Mouse (Mus musculus): Measurements from ENCODE around the gene Acy3. TPM values are rescaled to one million over a fixed set of nuclear protein-coding genes. Genes with fewer than 3 reads are reported as not detected.
"Not testable (repeated sequence)": the region's sequence is repeated elsewhere in the genome, so short reads cannot be mapped to it uniquely, and the experiment has no call there.

The Acy3 gene
- total RNA-seq, 2 experiments from 2014 or later, result 24.3 to 28.5 TPM

- DNase-seq, result peak in 1 of 2 experiments; percentile 34
Measured at GRCm38 (mm10) chr19:4001752-4002151, 15.4 kb downstream of the Acy3 start.

GRCm38 (mm10) chr19:4003112-4003511 lies 16.7 kb downstream of the Acy3 start, which contains the start of gene Doc2g:
Gene Doc2g, plus strand, starts transcription at chr19:4003313.
- peak; percentile 52 to 70 for DNase-seq

- peak in 1 of 2 experiments; percentile 25 for DNase-seq
Measured at GRCm38 (mm10) chr19:4003641-4004040, 17.3 kb downstream of the Acy3 start.

GRCm38 (mm10) chr19:4004331-4004730 lies 18.0 kb downstream of the Acy3 start:
- peak in 1 of 2 experiments; percentile 35 for DNase-seq

- DNase-seq, result no peak
Measured at GRCm38 (mm10) chr19:4005091-4005490, 18.7 kb downstream of the Acy3 start.

GRCm38 (mm10) chr19:4005971-4006370 lies 19.6 kb downstream of the Acy3 start:
- no peak for DNase-seq

- DNase-seq, result no peak
Measured at GRCm38 (mm10) chr19:4011086-4011485, 24.7 kb downstream of the Acy3 start.

GRCm38 (mm10) chr19:4012432-4013022 lies 26.2 kb downstream of the Acy3 start, which contains the start of gene Ndufv1:
Gene Ndufv1, minus strand, starts transcription at chr19:4012806.
- DNase-seq, result peak; percentile 97 to 99

GRCm38 (mm10) chr19:4013066-4013465 lies 26.7 kb downstream of the Acy3 start:
- no peak for DNase-seq

GRCm38 (mm10) chr19:4014802-4015201 lies 28.4 kb downstream of the Acy3 start:
- no peak for DNase-seq

- no peak for DNase-seq
Measured at GRCm38 (mm10) chr19:4015635-4016034, 29.3 kb downstream of the Acy3 start.

GRCm38 (mm10) chr19:4017921-4018587 lies 31.7 kb downstream of the Acy3 start:
- DNase-seq, result no peak

- DNase-seq, result peak; percentile 92
Measured at GRCm38 (mm10) chr19:4018743-4019583, 32.6 kb downstream of the Acy3 start.

GRCm38 (mm10) chr19:4023185-4023584 lies 36.8 kb downstream of the Acy3 start:
- no peak for DNase-seq

GRCm38 (mm10) chr19:4027576-4027975 lies 41.2 kb downstream of the Acy3 start:
- DNase-seq, result no peak

- no peak for DNase-seq
Measured at GRCm38 (mm10) chr19:4032668-4033067, 46.3 kb downstream of the Acy3 start.

GRCm38 (mm10) chr19:4033298-4033697 lies 46.9 kb downstream of the Acy3 start:
- no peak for DNase-seq

GRCm38 (mm10) chr19:4033742-4034141 lies 47.4 kb downstream of the Acy3 start:
- DNase-seq, result no peak

GRCm38 (mm10) chr19:4036327-4037045 lies 50.1 kb downstream of the Acy3 start:
- DNase-seq, result no peak

- not testable (repeated sequence) for DNase-seq
Measured at GRCm38 (mm10) chr19:4037154-4037787, 50.9 kb downstream of the Acy3 start.

GRCm38 (mm10) chr19:4037788-4038232 lies 51.4 kb downstream of the Acy3 start, which contains the start of gene Gstp1:
Gene Gstp1, minus strand, starts transcription at chr19:4037985.
- peak; percentile 95 for DNase-seq
